8 mouse cellular contexts compared by ENCODE assay signal in the genomic region with DNA sequence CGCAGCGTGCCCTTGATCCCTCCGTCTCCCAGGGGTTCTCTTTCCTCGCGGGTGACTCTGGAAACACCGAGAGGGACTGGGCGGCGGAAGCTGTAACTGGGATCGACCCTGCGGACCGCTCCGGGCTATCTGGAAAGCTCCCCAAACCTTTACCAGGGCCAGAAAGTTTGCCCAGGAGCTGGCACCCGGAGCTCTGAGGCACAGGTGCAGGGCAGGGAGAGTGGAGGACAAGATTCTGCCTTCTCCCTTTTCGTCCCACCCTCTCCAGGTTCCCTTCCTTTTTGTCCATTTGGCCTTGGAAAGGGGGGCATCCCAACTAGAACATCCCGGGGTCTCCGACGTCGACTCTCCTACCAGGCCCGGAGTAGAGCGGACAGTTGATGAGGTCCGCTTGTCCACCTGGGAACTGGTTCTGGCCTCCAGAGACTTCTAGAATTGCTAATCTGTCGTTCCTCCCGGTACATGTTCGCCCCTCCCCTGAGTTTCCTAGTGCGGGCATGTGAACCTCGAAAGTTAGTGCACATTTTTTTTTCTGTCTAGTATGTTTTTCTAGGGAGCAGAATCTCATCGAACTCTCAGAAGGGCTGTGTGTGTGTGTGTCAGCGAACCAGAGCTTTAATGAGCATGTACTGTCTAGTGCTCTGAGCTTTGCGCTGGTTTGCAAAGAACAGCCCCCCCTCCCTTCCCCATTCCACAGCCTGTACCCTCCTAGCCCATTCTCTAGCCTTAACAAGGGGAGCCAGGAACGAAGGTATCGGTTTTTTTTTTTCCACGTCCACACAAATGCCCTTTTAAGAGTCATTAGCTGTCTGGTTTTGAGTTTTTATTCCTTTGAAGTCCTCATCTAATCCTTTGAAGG. TPM values are rescaled to one million over a fixed set of nuclear protein-coding genes. Genes with fewer than 3 reads are reported as not detected.
A peak's percentile ranks its signal among the peaks of the same experiment; 100 is the strongest.
DNase-seq lines count a peak whose midpoint lies in the region.

No protein-coding gene starts in this region.

- H3K4me1 ChIP-seq in forebrain, embryonic 10.5 days, result peaks cover 43% of the 10 kb centered on the region
- H3K4me1 ChIP-seq in midbrain, embryonic 10.5 days, result peaks cover 26% of the 10 kb centered on the region

- no peaks in the 10 kb centered on the region for H3K9me3 ChIP-seq in forebrain, embryonic 10.5 days
- H3K9me3 ChIP-seq in midbrain, embryonic 10.5 days (replicated peaks), result no peaks in the 10 kb centered on the region

- DNase-seq in ovary, postnatal 10 days (ENCODE audit: low spot score), result peak; percentile 3
- no peak for DNase-seq in ovary, postnatal 36 days (ENCODE audit: low spot score)
- peak; percentile 43 for DNase-seq in forebrain, embryonic 10.5 days (ENCODE audit: extremely low spot score, low spot score)
- peak; percentile 28 for DNase-seq in hindlimb bud, embryonic 11.5 days (ENCODE audit: extremely low spot score, low read depth, low spot score)
- DNase-seq in midbrain, embryonic 10.5 days (ENCODE audit: low spot score), result no peak
- DNase-seq in urinary bladder, postnatal 14 days (ENCODE audit: low spot score), result no peak
- DNase-seq in ovary, adult 18-20 months (ENCODE audit: low spot score), result no peak
- DNase-seq in thymus, postnatal 36 days, result no peak

- H3K4me3 ChIP-seq in forebrain, embryonic 10.5 days, result peak overlapping the region; percentile 78
- H3K4me3 ChIP-seq in midbrain, embryonic 10.5 days, result peak overlapping the region; percentile 71

- WGBS in forebrain, embryonic 10.5 days, result under 1% methylated on average over 32 of the region's 32 CpGs
- WGBS in midbrain, embryonic 10.5 days, result 1% methylated on average over 32 of the region's 32 CpGs

- peaks cover 4% of the 10 kb centered on the region; the same call in 1 of the 2 replicates for H3K36me3 ChIP-seq in forebrain, embryonic 10.5 days (replicated peaks)
- H3K36me3 ChIP-seq in midbrain, embryonic 10.5 days, result no peaks in the 10 kb centered on the region

- peaks cover 80% of the 10 kb centered on the region for H3K27me3 ChIP-seq in forebrain, embryonic 10.5 days (ENCODE audit: poor library complexity, severe bottlenecking)
- peaks cover 60% of the 10 kb centered on the region for H3K27me3 ChIP-seq in midbrain, embryonic 10.5 days (ENCODE audit: low read depth, poor library complexity, severe bottlenecking)

- peak overlapping the region; percentile 88 for H3K27ac ChIP-seq in forebrain, embryonic 10.5 days
- H3K27ac ChIP-seq in midbrain, embryonic 10.5 days (replicated peaks), result peak overlapping the region; percentile 86

RNA-seq across cellular contexts. Expression of gene Lmo2, which starts 13.2 kb away (rescaled TPM):
- polyA plus RNA-seq in forebrain, embryonic 10.5 days (2016; fragmentation: Nextera tagmentation; extraction: Ambion mirVana), result 24.3 and 26.4 TPM in 2 replicates
- polyA plus RNA-seq in midbrain, embryonic 10.5 days (2016; fragmentation: Nextera tagmentation; extraction: Ambion mirVana), result 18.7 and 19.3 TPM in 2 replicates

RNA-seq across cellular contexts. Expression of gene Fbxo3, which starts 56.5 kb away (rescaled TPM):
- 47.8 and 48.3 TPM in 2 replicates for polyA plus RNA-seq in forebrain, embryonic 10.5 days (2016; fragmentation: Nextera tagmentation; extraction: Ambion mirVana)
- polyA plus RNA-seq in midbrain, embryonic 10.5 days (2016; fragmentation: Nextera tagmentation; extraction: Ambion mirVana), result 47.4 and 49.9 TPM in 2 replicates

RNA-seq across cellular contexts. Expression of gene 4931422A03Rik, which starts 57.1 kb away (rescaled TPM):
- polyA plus RNA-seq in forebrain, embryonic 10.5 days (2016; fragmentation: Nextera tagmentation; extraction: Ambion mirVana), result 1.4 and 1.6 TPM in 2 replicates
- 1.1 and 1.6 TPM in 2 replicates for polyA plus RNA-seq in midbrain, embryonic 10.5 days (2016; fragmentation: Nextera tagmentation; extraction: Ambion mirVana)

Comparison
In these comparisons a context has a peak if more than half of its experiments do, and no peak if none do; other contexts are left out.
1. DNase-seq: peak in ovary, postnatal 10 days (single experiment), forebrain, embryonic 10.5 days (single experiment) and hindlimb bud, embryonic 11.5 days (single experiment); none in ovary, postnatal 36 days (single experiment), midbrain, embryonic 10.5 days (single experiment), urinary bladder, postnatal 14 days (single experiment), ovary, adult 18-20 months (single experiment) and thymus, postnatal 36 days (0 of 2).